Mouse (Mus musculus): ENCODE data around the gene Gpbar1. TPM values are rescaled to one million over a fixed set of nuclear protein-coding genes. Genes with fewer than 3 reads are reported as not detected.
"Not testable (repeated sequence)": the region's sequence is repeated elsewhere in the genome, so short reads cannot be mapped to it uniquely, and the experiment has no call there.

Gpbar1 gene
- total RNA-seq, 2 experiments from 2014 or later = not detected

DNA sequence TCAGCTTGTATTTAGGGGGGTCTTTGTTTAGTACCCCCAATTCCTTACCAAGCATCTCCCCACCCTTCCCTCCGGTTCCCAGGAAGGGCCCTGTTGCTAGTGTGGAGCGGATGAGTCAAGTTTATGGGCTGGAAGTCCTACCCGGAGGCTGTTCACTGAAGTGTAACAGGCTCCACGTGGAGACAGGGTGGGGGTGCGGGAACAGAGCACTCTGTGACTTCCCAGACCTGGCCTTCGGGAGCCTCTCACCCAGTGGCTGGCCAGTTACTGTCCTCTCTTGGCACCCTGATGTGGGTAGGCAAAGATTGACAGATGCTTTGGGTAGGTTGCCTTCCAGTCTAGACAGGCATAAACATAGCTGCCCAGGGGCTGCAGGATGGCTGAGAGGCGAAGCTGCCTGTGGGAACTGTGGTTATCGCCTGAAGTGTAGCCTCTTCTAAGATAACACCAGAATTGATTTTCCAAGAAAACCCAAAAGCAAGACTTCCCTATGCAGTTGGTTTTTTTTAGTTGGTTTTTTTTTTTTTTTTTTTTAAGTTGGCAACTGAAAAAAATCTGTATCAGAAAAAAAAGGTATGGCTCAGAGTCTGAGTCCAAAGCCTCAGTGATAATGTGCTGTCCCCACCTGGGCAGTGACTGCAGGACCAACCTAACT, 340 bp upstream of the Gpbar1 start:
- DNase-seq (ENCODE audit: low spot score) = no peak

- no peak for DNase-seq (ENCODE audit: low spot score)
Observed at GRCm38 (mm10) chr1:74278988-74279387, 638 bp downstream of the Gpbar1 start.

GRCm38 (mm10) chr1:74280591-74281325, 2.4 kb downstream of the Gpbar1 start:
- no peak for DNase-seq (ENCODE audit: low spot score)

GRCm38 (mm10) chr1:74281372-74281771, 3.0 kb downstream of the Gpbar1 start:
- DNase-seq (ENCODE audit: low spot score) = no peak

DNA sequence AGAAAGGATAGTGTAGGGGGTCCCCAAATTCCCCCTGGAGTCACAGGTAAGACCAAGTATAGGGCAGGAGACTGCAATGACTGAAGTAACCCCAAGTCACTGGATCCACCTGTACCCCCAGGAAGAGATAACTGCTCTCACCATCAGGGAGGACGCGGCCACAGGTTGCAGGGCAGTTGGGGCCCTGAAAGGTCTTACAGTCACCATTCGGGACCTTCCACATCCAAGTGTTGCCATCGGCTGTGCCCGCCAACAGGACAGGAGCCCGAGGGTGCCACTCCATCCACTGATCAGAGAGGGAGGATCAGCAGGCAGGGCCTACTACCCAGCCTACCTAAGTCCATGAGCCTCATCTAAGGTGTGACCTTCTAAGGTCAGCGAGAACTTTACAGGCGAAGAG, 3.5 kb downstream of the Gpbar1 start:
- DNase-seq (ENCODE audit: low spot score) = no peak

- no peak for DNase-seq (ENCODE audit: low spot score)
Observed at GRCm38 (mm10) chr1:74282896-74283625, 4.7 kb downstream of the Gpbar1 start.

GRCm38 (mm10) chr1:74283686-74284463, 5.5 kb downstream of the Gpbar1 start:
- no peak for DNase-seq (ENCODE audit: low spot score)

- peak; percentile 100 for DNase-seq (ENCODE audit: low spot score)
Observed at GRCm38 (mm10) chr1:74284543-74285160, 6.3 kb downstream of the Gpbar1 start, which contains the start of the genes Aamp and Pnkd. Aamp (minus strand) TSS chr1:74284738. Pnkd (plus strand) TSS chr1:74284930.

GRCm38 (mm10) chr1:74285212-74286010, 7.1 kb downstream of the Gpbar1 start:
- DNase-seq (ENCODE audit: low spot score) = no peak

DNA sequence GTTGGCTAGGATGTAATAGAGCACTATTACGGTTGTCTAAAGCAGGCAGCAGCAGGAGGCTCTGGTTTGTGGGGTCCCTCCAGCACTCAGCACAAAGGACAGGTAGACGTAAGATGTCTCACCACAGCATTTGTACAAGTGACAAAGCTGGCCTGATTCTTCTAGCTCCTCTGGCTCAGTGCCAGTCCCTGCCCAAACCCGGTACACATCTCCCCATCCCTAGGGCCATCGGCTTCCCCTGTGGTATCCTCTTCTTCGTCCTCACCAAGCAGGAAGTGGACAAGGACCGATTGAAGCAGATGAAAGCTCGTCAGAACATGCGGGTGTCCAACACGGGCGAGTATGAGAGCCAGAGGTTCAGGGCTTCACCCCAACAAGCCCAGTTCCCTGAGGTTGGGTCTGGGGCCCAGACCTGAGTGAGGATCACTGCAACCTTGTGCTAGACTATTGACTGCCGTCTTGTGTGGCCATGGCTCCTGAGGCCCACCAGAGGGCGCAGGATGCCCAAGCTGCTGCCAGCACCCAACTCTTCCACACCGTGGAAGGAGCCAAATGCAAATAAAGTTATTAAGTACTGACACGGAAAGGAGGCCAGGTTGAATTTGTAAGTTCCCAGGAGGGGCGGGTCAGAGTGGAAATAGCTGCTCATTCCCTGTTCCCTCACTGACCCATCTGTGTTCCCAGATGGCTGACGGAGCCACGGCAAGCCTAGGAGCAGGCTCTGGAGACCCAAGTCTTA, 8.7 kb downstream of the Gpbar1 start:
- DNase-seq (ENCODE audit: low spot score) = not testable (repeated sequence)

DNA sequence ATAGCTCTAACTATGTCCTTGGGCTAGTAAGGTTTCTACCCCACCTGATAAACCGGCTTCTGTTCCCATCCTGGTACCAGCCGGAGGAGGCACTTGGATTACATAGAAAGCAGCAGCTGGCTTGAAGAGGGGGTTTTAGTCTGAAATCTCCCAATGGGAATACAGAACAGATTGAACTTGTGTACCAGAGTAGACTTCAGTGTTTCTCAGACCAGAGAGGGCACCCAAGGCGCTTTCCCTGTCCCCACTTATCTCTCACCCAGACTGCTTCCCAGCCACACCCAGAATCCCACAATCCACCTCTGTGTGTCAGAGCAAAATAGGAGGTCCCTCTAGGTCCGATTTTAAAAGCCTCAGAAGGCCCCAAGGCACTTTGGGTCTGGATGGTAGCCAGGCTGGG, 10.0 kb downstream of the Gpbar1 start:
- no peak for DNase-seq (ENCODE audit: low spot score)

DNA sequence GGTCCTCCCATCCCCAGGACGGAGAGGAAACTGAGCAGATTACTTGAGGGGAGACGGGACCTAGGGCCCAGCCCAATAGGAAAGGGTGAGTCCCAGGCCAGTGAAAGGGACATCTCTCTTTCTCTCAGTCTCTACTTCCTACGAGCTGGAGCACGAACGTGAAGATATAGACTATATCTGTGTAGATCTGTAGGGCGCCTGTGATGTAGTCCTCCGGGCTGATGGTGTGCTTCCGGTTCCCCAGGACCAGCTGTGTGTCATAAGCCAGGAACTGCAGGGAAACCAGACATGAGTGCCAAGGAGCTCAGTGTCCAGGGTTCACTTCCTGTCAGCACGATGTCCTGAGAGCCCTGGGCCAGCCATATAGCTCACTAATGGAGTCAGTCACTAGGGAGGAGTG, 10.9 kb downstream of the Gpbar1 start:
- DNase-seq (ENCODE audit: low spot score) = no peak

GRCm38 (mm10) chr1:74289740-74290139, 11.4 kb downstream of the Gpbar1 start:
- no peak for DNase-seq (ENCODE audit: low spot score)

GRCm38 (mm10) chr1:74290141-74290540, 11.8 kb downstream of the Gpbar1 start:
- no peak for DNase-seq (ENCODE audit: low spot score)

DNA sequence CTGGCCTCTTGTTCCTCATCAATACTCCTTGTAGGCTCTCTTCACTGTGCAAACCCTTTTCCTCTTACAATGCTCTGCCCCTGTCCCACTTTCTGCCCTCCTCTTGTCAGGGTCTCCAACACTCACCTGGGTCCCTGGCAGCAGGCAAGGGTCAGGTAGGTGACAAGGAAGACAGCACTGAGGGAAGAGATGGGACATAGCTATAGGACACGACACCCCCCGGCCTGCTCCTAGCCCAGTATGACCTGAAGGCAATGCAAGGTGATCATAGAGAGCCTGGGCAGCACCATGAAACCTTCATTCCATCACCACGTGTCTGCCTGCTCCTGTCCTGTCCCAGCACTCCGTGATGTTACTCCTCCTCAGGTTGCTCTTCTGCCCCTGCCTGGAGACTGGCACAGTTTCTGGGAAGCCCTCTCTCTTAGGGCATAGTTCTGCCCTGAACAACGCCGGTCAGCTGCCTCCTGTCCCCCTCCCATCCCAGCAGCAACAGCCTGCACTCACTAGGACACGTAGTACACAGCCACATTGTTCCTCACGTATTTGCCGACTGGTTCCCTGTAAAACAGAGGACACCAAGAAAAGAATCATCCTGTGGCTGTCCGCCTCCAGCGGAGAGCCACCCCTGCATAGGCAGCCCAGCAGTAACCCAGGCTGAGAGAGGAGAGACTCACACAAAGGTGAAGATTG, 14.1 kb downstream of the Gpbar1 start:
- no peak for DNase-seq (ENCODE audit: low spot score)

GRCm38 (mm10) chr1:74293306-74293960, 15.1 kb downstream of the Gpbar1 start:
- no peak for DNase-seq (ENCODE audit: low spot score)

- no peak for DNase-seq (ENCODE audit: low spot score)
Observed at GRCm38 (mm10) chr1:74294090-74294643, 15.8 kb downstream of the Gpbar1 start.

Measured in gastrocnemius, adult 18-20 months (tissue).